Mouse (Mus musculus) adrenal gland, postnatal 36 days (tissue): Measurements from ENCODE around the gene Sgpl1. TPM values are rescaled to one million over a fixed set of nuclear protein-coding genes. Genes with fewer than 3 reads are reported as not detected.
"Not testable (repeated sequence)": the region's sequence is repeated elsewhere in the genome, so short reads cannot be mapped to it uniquely, and the experiment has no call there.

Experiments
- DNase-seq, 2 experiments: peaks; one replicate each; pipeline ENCODE4 v3.0.0; 2021; ENCODE audit warnings: mixed read lengths in 1 of 2
- total RNA-seq, 2 experiments: library from RNA; stranded (reverse); gene quantifications; 2 replicates each; pipeline ENCODE4 v1.2.3; 2021

Sgpl1 gene
- total RNA-seq, 2 experiments from 2014 or later, result 67.4 to 86.0 TPM

GRCm38 (mm10) chr10:61156453-61156852 is 8.9 kb upstream of the Sgpl1 start:
- DNase-seq, result no peak

- DNase-seq, result no peak
Measured at GRCm38 (mm10) chr10:61155611-61156010, 8.1 kb upstream of the Sgpl1 start.

- DNase-seq, result no peak
Measured at GRCm38 (mm10) chr10:61152131-61152530, 4.6 kb upstream of the Sgpl1 start.

- peak in 1 of 2 experiments; percentile 29 for DNase-seq
Measured at GRCm38 (mm10) chr10:61150616-61151015, 3.1 kb upstream of the Sgpl1 start.

GRCm38 (mm10) chr10:61149476-61149875 is 2.0 kb upstream of the Sgpl1 start:
- no peak for DNase-seq

- no peak for DNase-seq
Measured at GRCm38 (mm10) chr10:61146807-61147156, 721 bp downstream of the Sgpl1 start.

- DNase-seq, result peak; percentile 67 to 82
Measured at GRCm38 (mm10) chr10:61146119-61146806, 1.2 kb downstream of the Sgpl1 start.

- no peak for DNase-seq
Measured at GRCm38 (mm10) chr10:61145766-61146118, 1.8 kb downstream of the Sgpl1 start.

- DNase-seq, result no peak
Measured at GRCm38 (mm10) chr10:61143343-61143742, 4.2 kb downstream of the Sgpl1 start.

- DNase-seq, result no peak
Measured at GRCm38 (mm10) chr10:61137567-61137966, 9.9 kb downstream of the Sgpl1 start.

GRCm38 (mm10) chr10:61135226-61135839 is 12.2 kb downstream of the Sgpl1 start:
- DNase-seq, result no peak

GRCm38 (mm10) chr10:61134041-61134440 is 13.5 kb downstream of the Sgpl1 start:
- DNase-seq, result no peak

GRCm38 (mm10) chr10:61130959-61131358 is 16.5 kb downstream of the Sgpl1 start:
- DNase-seq, result peak in 1 of 2 experiments; percentile 19

GRCm38 (mm10) chr10:61128701-61129365 is 18.7 kb downstream of the Sgpl1 start:
- DNase-seq, result no peak

- no peak for DNase-seq
Measured at GRCm38 (mm10) chr10:61124462-61124861, 23.0 kb downstream of the Sgpl1 start.

- DNase-seq, result no peak
Measured at GRCm38 (mm10) chr10:61123276-61123913, 24.1 kb downstream of the Sgpl1 start.

GRCm38 (mm10) chr10:61121732-61122131 is 25.8 kb downstream of the Sgpl1 start:
- DNase-seq, result not testable (repeated sequence)

- DNase-seq, result no peak
Measured at GRCm38 (mm10) chr10:61114246-61114720, 33.2 kb downstream of the Sgpl1 start.

GRCm38 (mm10) chr10:61103564-61104114 is 43.9 kb downstream of the Sgpl1 start:
- DNase-seq, result no peak

- DNase-seq, result no peak
Measured at GRCm38 (mm10) chr10:61091866-61092265, 55.6 kb downstream of the Sgpl1 start.

GRCm38 (mm10) chr10:61089170-61090142 is 58.0 kb downstream of the Sgpl1 start, which contains the start of gene Pcbd1:
Gene Pcbd1, plus strand, starts transcription at chr10:61089331.
- DNase-seq, result peak; percentile 48 to 75
